In the genomic region with DNA sequence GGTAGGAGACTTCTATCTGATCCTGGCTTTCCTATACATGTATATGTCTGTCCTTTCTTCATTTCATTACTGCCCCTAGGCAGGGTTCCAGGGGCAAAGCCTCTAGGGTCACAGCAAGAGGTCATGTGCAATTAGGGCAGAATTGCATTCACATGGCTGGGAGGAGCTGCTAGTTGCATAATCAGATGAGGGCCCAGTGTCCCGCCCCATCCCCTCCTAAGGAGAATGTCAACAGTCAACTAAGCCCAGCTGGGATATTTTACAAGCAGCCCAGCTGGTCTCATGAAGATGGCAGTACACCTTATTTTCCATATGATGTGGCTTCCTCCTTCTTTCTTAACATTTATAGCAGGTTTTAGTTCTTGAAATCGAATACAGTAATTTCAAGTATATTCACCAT, we compare ENCODE assay signal across 12 mouse cellular contexts.
"Had no signal": no experiment of that assay in that cellular context is flagged by ENCODE, and none has a peak within 500 bp of the region (broad histone marks: within the 10 kb centered on the region; RNA-seq: fewer than 3 reads in every experiment).

No protein-coding gene starts in this region.

- H3K27ac ChIP-seq: limb, embryonic 15.5 days; liver, embryonic 12.5 days; macrophage; midbrain, embryonic 12.5 days; neural tube, embryonic 13.5 days had no signal

- H3K4me2 ChIP-seq: limb, embryonic 15.5 days; liver, embryonic 12.5 days; midbrain, embryonic 12.5 days; neural tube, embryonic 13.5 days had no signal

- H3K4me3 ChIP-seq: limb, embryonic 15.5 days; liver, embryonic 12.5 days; midbrain, embryonic 12.5 days; neural tube, embryonic 13.5 days had no signal

- ATAC-seq: intestine, embryonic 16.5 days; liver, embryonic 12.5 days; midbrain, embryonic 16.5 days had no signal

- DNase-seq: kidney, adult 2 months; kidney, postnatal 25 days; right cerebral cortex, adult 18-20 months; right cerebral cortex, postnatal 25 days; thymus, postnatal 36 days had no signal

- H3K36me3 ChIP-seq: limb, embryonic 15.5 days; liver, embryonic 12.5 days; midbrain, embryonic 12.5 days; neural tube, embryonic 13.5 days had no signal

- H3K9ac ChIP-seq: limb, embryonic 15.5 days; liver, embryonic 12.5 days; midbrain, embryonic 12.5 days; neural tube, embryonic 13.5 days had no signal

- H3K4me1 ChIP-seq: limb, embryonic 15.5 days; liver, embryonic 12.5 days; midbrain, embryonic 12.5 days had no signal

- H3K27me3 ChIP-seq: liver, embryonic 12.5 days had no signal

- H3K9me3 ChIP-seq: limb, embryonic 15.5 days; liver, embryonic 12.5 days; midbrain, embryonic 12.5 days; neural tube, embryonic 13.5 days had no signal
